Mouse (Mus musculus) heart, embryonic 13.5 days (tissue): ENCODE measurements around the gene Lsamp. TPM values are rescaled to one million over a fixed set of nuclear protein-coding genes. Genes with fewer than 3 reads are reported as not detected.

ENCODE experiments used
- ATAC-seq: fragments of 200-750 bp; cut with Nextera tagmentation; 2 replicates; pipeline ENCODE4 v1.8.0; 2017; ENCODE audit warnings: moderate TSS enrichment; ENCODE audit not compliant: insufficient number of reproducible peaks, low FRiP score, low TSS enrichment; ENCODE audit errors: extremely low read depth
- H3K27ac ChIP-seq: fragments of 300-500 bp; sonication (generic); replicated peaks from 2 replicates; pipeline ENCODE4 v1.5.1; 2015; ENCODE audit warnings: moderate library complexity, mild to moderate bottlenecking, inconsistent platforms
- H3K27me3 ChIP-seq: fragments of 300-500 bp; sonication (generic); replicated peaks from 2 replicates; pipeline ENCODE4 v1.6.1; 2015; ENCODE audit warnings: mild to moderate bottlenecking, inconsistent platforms
- H3K36me3 ChIP-seq: fragments of 300-500 bp; sonication (generic); 2 replicates; pipeline ENCODE4 v1.6.1; 2015; ENCODE audit warnings: mild to moderate bottlenecking, inconsistent platforms
- H3K4me1 ChIP-seq: fragments of 300-500 bp; sonication (generic); 2 replicates; pipeline ENCODE4 v1.6.1; 2015; ENCODE audit warnings: inconsistent platforms
- H3K4me2 ChIP-seq: fragments of 300-500 bp; sonication (generic); 2 replicates; pipeline ENCODE4 v1.6.1; 2015; ENCODE audit warnings: inconsistent platforms, mild to moderate bottlenecking, moderate library complexity
- H3K4me3 ChIP-seq: fragments of 300-500 bp; sonication (generic); 2 replicates; pipeline ENCODE4 v1.5.1; 2015; ENCODE audit warnings: moderate library complexity, mild to moderate bottlenecking, inconsistent platforms
- H3K9ac ChIP-seq: fragments of 300-500 bp; sonication (generic); 2 replicates; pipeline ENCODE4 v1.6.1; 2015; ENCODE audit warnings: inconsistent platforms, mild to moderate bottlenecking, moderate library complexity
- H3K9me3 ChIP-seq: fragments of 300-500 bp; sonication (generic); 2 replicates; pipeline ENCODE4 v1.6.1; 2016; ENCODE audit warnings: inconsistent platforms
- WGBS: fragments of 180-500 bp; shearing (Covaris S2); methylation state at CpG from one replicate; pipeline ENCODE4 v1.1.7; 2015; ENCODE audit warnings: mixed read lengths; 5-methylcytosine and 5-hydroxymethylcytosine counted together
- polyA plus RNA-seq: library from polyadenylated mRNA; unstranded; fragments of >200 nt; fragmentation: Nextera tagmentation; extraction: Ambion mirVana; gene quantifications from 2 replicates; pipeline ENCODE4 v1.2.1, GENCODE M21; 2015

Gene Lsamp
- polyA plus RNA-seq, 1 experiment from 2014 or later: 1.1 TPM

- H3K9ac ChIP-seq: no peak overlapping the region
- H3K4me2 ChIP-seq: no peak overlapping the region
- no peaks in the 10 kb centered on the region for H3K9me3 ChIP-seq
- no peak for ATAC-seq
- no peaks in the 10 kb centered on the region for H3K36me3 ChIP-seq
- WGBS: 80% methylated on average over 2 of the region's 2 CpGs
- no peaks in the 10 kb centered on the region for H3K27me3 ChIP-seq
- H3K4me1 ChIP-seq: no peaks in the 10 kb centered on the region
- no peak overlapping the region for H3K27ac ChIP-seq
- H3K4me3 ChIP-seq: no peak overlapping the region
Measured at GRCm38 (mm10) chr16:41125051-41125450, 1140.9 kb downstream of the Lsamp start.

- Histone ChIP-seq H3K4me2 (no peak overlapping the region), H3K4me3 (no peak overlapping the region), H3K36me3 (no peaks in the 10 kb centered on the region), H3K9ac (no peak overlapping the region), H3K9me3 (no peaks in the 10 kb centered on the region), H3K4me1 (no peaks in the 10 kb centered on the region), H3K27ac (no peak overlapping the region), H3K27me3 (no peaks in the 10 kb centered on the region)
- WGBS: 65% methylated on average over 4 of the region's 4 CpGs
- ATAC-seq: no peak
Measured at GRCm38 (mm10) chr16:41131053-41131452, 1146.9 kb downstream of the Lsamp start.

- Histone ChIP-seq H3K4me3 (no peak overlapping the region), H3K4me1 (no peaks in the 10 kb centered on the region), H3K27me3 (no peaks in the 10 kb centered on the region), H3K36me3 (no peaks in the 10 kb centered on the region), H3K9ac (no peak overlapping the region), H3K27ac (no peak overlapping the region), H3K4me2 (no peak overlapping the region), H3K9me3 (no peaks in the 10 kb centered on the region)
- ATAC-seq: no peak
- 82% methylated on average over 1 of the region's 1 CpGs for WGBS
Measured at GRCm38 (mm10) chr16:41172839-41173238, 1188.7 kb downstream of the Lsamp start.

- 51% methylated on average over 3 of the region's 3 CpGs for WGBS
- H3K4me2 ChIP-seq: no peak overlapping the region
- H3K27me3 ChIP-seq: no peaks in the 10 kb centered on the region
- no peak overlapping the region for H3K27ac ChIP-seq
- no peaks in the 10 kb centered on the region for H3K9me3 ChIP-seq
- ATAC-seq: no peak
- no peaks in the 10 kb centered on the region for H3K36me3 ChIP-seq
- no peak overlapping the region for H3K4me3 ChIP-seq
- H3K4me1 ChIP-seq: no peaks in the 10 kb centered on the region
- H3K9ac ChIP-seq: no peak overlapping the region
Measured at GRCm38 (mm10) chr16:41179557-41179956, 1195.4 kb downstream of the Lsamp start.

- ATAC-seq: no peak
- H3K4me2 ChIP-seq: no peak overlapping the region
- H3K36me3 ChIP-seq: no peaks in the 10 kb centered on the region
- no peaks in the 10 kb centered on the region for H3K4me1 ChIP-seq
- H3K9me3 ChIP-seq: no peaks in the 10 kb centered on the region
- no peak overlapping the region for H3K9ac ChIP-seq
- H3K27ac ChIP-seq: no peak overlapping the region
- no peaks in the 10 kb centered on the region for H3K27me3 ChIP-seq
- no peak overlapping the region for H3K4me3 ChIP-seq
- 56% methylated on average over 3 of the region's 3 CpGs for WGBS
Measured at GRCm38 (mm10) chr16:41180867-41181266, 1196.7 kb downstream of the Lsamp start.

- Histone ChIP-seq H3K9me3 (no peaks in the 10 kb centered on the region), H3K4me1 (no peaks in the 10 kb centered on the region), H3K27ac (no peak overlapping the region), H3K4me3 (no peak overlapping the region), H3K27me3 (no peaks in the 10 kb centered on the region), H3K9ac (no peak overlapping the region), H3K4me2 (no peak overlapping the region), H3K36me3 (no peaks in the 10 kb centered on the region)
- no peak for ATAC-seq
- WGBS: 91% methylated on average over 5 of the region's 5 CpGs
Measured at GRCm38 (mm10) chr16:41210055-41210454, 1225.9 kb downstream of the Lsamp start.

GRCm38 (mm10) chr16:41235829-41236228, 1251.7 kb downstream of the Lsamp start:
- H3K4me2 ChIP-seq: no peak overlapping the region
- ATAC-seq: no peak

GRCm38 (mm10) chr16:41242841-41243240, 1258.7 kb downstream of the Lsamp start:
- no peaks in the 10 kb centered on the region for H3K4me1 ChIP-seq
- 54% methylated on average over 4 of the region's 4 CpGs for WGBS
- no peak for ATAC-seq

More at GRCm38 (mm10) chr16:41235829-41236228, 1251.7 kb downstream of the Lsamp start:
- H3K9ac ChIP-seq: no peak overlapping the region
- no peaks in the 10 kb centered on the region for H3K27me3 ChIP-seq
- no peaks in the 10 kb centered on the region for H3K36me3 ChIP-seq
- H3K9me3 ChIP-seq: no peaks in the 10 kb centered on the region
- no peak overlapping the region for H3K4me3 ChIP-seq
- no peak overlapping the region for H3K27ac ChIP-seq
- no peaks in the 10 kb centered on the region for H3K4me1 ChIP-seq

GRCm38 (mm10) chr16:41244711-41245110, 1260.5 kb downstream of the Lsamp start:
- H3K36me3 ChIP-seq: no peaks in the 10 kb centered on the region
- ATAC-seq: no peak
- WGBS: 6% methylated on average over 2 of the region's 2 CpGs

More at GRCm38 (mm10) chr16:41242841-41243240, 1258.7 kb downstream of the Lsamp start:
- Histone ChIP-seq H3K4me2 (no peak overlapping the region), H3K36me3 (no peaks in the 10 kb centered on the region), H3K9me3 (no peaks in the 10 kb centered on the region), H3K27me3 (no peaks in the 10 kb centered on the region), H3K27ac (no peak overlapping the region), H3K9ac (no peak overlapping the region), H3K4me3 (no peak overlapping the region)

GRCm38 (mm10) chr16:41258145-41259035, 1274.2 kb downstream of the Lsamp start:
- ATAC-seq: no peak
- Histone ChIP-seq H3K4me2 (no peak overlapping the region), H3K27ac (no peak overlapping the region), H3K27me3 (no peaks in the 10 kb centered on the region), H3K4me1 (no peaks in the 10 kb centered on the region), H3K9me3 (no peaks in the 10 kb centered on the region), H3K4me3 (no peak overlapping the region), H3K9ac (no peak overlapping the region), H3K36me3 (no peaks in the 10 kb centered on the region)
- 51% methylated on average over 12 of the region's 12 CpGs for WGBS

More at GRCm38 (mm10) chr16:41244711-41245110, 1260.5 kb downstream of the Lsamp start:
- Histone ChIP-seq H3K9ac (no peak overlapping the region), H3K9me3 (no peaks in the 10 kb centered on the region), H3K27ac (no peak overlapping the region), H3K4me3 (no peak overlapping the region), H3K4me1 (no peaks in the 10 kb centered on the region), H3K27me3 (no peaks in the 10 kb centered on the region), H3K4me2 (no peak overlapping the region)

GRCm38 (mm10) chr16:41275999-41276671, 1292.0 kb downstream of the Lsamp start:
- Histone ChIP-seq H3K4me1 (no peaks in the 10 kb centered on the region), H3K27ac (no peak overlapping the region), H3K9ac (no peak overlapping the region), H3K9me3 (no peaks in the 10 kb centered on the region), H3K4me2 (no peak overlapping the region), H3K36me3 (no peaks in the 10 kb centered on the region), H3K27me3 (no peaks in the 10 kb centered on the region), H3K4me3 (no peak overlapping the region)
- ATAC-seq: no peak
- WGBS: 78% methylated on average over 2 of the region's 2 CpGs
